Mouse (Mus musculus): ENCODE data around the gene Gm28230. TPM values are rescaled to one million over a fixed set of nuclear protein-coding genes. Genes with fewer than 3 reads are reported as not detected.

Gene Gm28230
- total and polyA plus RNA-seq, 3 experiments: 0.89 to 1.7 (median 1.1) TPM

- dilution Hi-C loops (cut with MboI; ENCODE audit: extremely low pct_ligation_motif_present, extremely low pct_unique_long_range_greater_than_20kb, low sequenced_read_pairs): no loop called here
- no peak overlapping the region for H3K9ac ChIP-seq (ENCODE audit: insufficient read depth, low read depth)
- H3K4me3 ChIP-seq (replicated peaks in 1 of 3; ENCODE audit: low read depth in 2 of 3, low read length in 2 of 3, poor library complexity in 1 of 3): peak overlapping the region in 2 of 3 experiments; percentile 36 to 47
- H3K4me2 ChIP-seq (ENCODE audit: insufficient read depth, low read depth, poor library complexity, severe bottlenecking): peak overlapping the region; percentile 67; the same call in 1 of the 2 replicates
- H3K9me3 ChIP-seq (replicated peaks; ENCODE audit: low read length): peaks cover 4% of the 10 kb centered on the region
- no peaks in the 10 kb centered on the region for H3K79me2 ChIP-seq (replicated peaks; ENCODE audit: control insufficient read depth, extremely low read depth, insufficient read depth, poor library complexity, severe bottlenecking)
- H3K36me3 ChIP-seq (replicated peaks in 1 of 2; ENCODE audit: control insufficient read depth in 1 of 2, insufficient read depth in 1 of 2, low read length in 1 of 2): no peaks in the 10 kb centered on the region
- no peaks in the 10 kb centered on the region for H3K27me3 ChIP-seq (replicated peaks)
- DNase-seq (ENCODE audit: extremely low read depth): peak; percentile 95
- in situ Hi-C loops (cut with MboI; ENCODE audit: low pct_ligation_motif_present, low pct_unique_long_range_greater_than_20kb, low sequenced_read_pairs): loop anchor here (5.0 to 25.0 kb wide), 2 partner anchors 247 to 872 kb away; no protein-coding TSS in a partner anchor
- peaks cover 8 to 21% of the 10 kb centered on the region in 2 experiments for H3K4me1 ChIP-seq (ENCODE audit: control insufficient read depth in 1 of 2, insufficient read depth in 2 of 2)
- H3K27ac ChIP-seq (ENCODE audit: insufficient read depth, low read depth): 0 out of 2 replicates have a peak overlapping the region, but pooled peaks have one; percentile 16
- TF ChIP-seq MAX (IDR thresholded peaks at IDR 0.05; ENCODE audit: low read length): 0 out of 2 replicates have a peak, but pooled peaks have one; percentile 39
- no peak for TF ChIP-seq KAT2A (IDR thresholded peaks at IDR 0.05; ENCODE audit: insufficient replicate concordance, low read length)
- peak; percentile 64; the same call in 1 of the 2 replicates for TF ChIP-seq MYC (IDR thresholded peaks at IDR 0.05; ENCODE audit: low read depth, low read length)
- peak; percentile 92 for TF ChIP-seq SMC3 (IDR thresholded peaks at IDR 0.05; ENCODE audit: low read depth, low read length)
- TF ChIP-seq CTCF (conservative IDR thresholded peaks at IDR 0.05 in 1 of 2, IDR thresholded peaks at IDR 0.05 in 1 of 2; ENCODE audit: low read depth in 2 of 2, low read length in 2 of 2): peak; percentile 49 to 83
- peak; percentile 39; the same call in 1 of the 2 replicates for TF ChIP-seq MEF2A (IDR thresholded peaks at IDR 0.05; ENCODE audit: borderline replicate concordance, low read depth, low read length)
- no peak for TF ChIP-seq ZKSCAN1 (IDR thresholded peaks at IDR 0.05; ENCODE audit: borderline replicate concordance, low read depth, low read length)
- TF ChIP-seq CHD2 (IDR thresholded peaks at IDR 0.05; ENCODE audit: low read length): no peak
- no peak for TF ChIP-seq MAZ (IDR thresholded peaks at IDR 0.05; ENCODE audit: low read depth, low read length)
- TF ChIP-seq ZC3H11A (IDR thresholded peaks at IDR 0.05; ENCODE audit: low read depth, low read length): peak; percentile 65
- TF ChIP-seq RAD21 (IDR thresholded peaks at IDR 0.05; ENCODE audit: low read depth, low read length): peak; percentile 80
- TF ChIP-seq POLR2A (IDR thresholded peaks at IDR 0.05; ENCODE audit: low read depth, low read length): peak; percentile 42; the same call in 1 of the 2 replicates
- peak; percentile 52; the same call in 1 of the 2 replicates for TF ChIP-seq TCF12 (IDR thresholded peaks at IDR 0.05; ENCODE audit: low read depth, low read length)
- TF ChIP-seq BHLHE40 (IDR thresholded peaks at IDR 0.05; ENCODE audit: low read depth, low read length): peak; percentile 46; the same call in 1 of the 2 replicates
- TF ChIP-seq POLR2AphosphoS2 (IDR thresholded peaks at IDR 0.05; ENCODE audit: low read depth, low read length): no peak
- 0 out of 2 replicates have a peak, but pooled peaks have one; percentile 28 for TF ChIP-seq NELFE (IDR thresholded peaks at IDR 0.05; ENCODE audit: low read depth, low read length)
- no peak for TF ChIP-seq ZMIZ1 (IDR thresholded peaks at IDR 0.05; ENCODE audit: low read depth, low read length)
- TF ChIP-seq ETS1 (conservative IDR thresholded peaks at IDR 0.05; ENCODE audit: low read depth, low read length): no peak
- TF ChIP-seq RCOR1 (conservative IDR thresholded peaks at IDR 0.05; ENCODE audit: low read depth, low read length): no peak
- TF ChIP-seq JUN (IDR thresholded peaks at IDR 0.05; ENCODE audit: insufficient read depth, low read depth, low read length): no peak
- TF ChIP-seq ELF1 (IDR thresholded peaks at IDR 0.05; ENCODE audit: low read depth, low read length): 0 out of 2 replicates have a peak, but pooled peaks have one; percentile 26
- no peak for TF ChIP-seq USF1 (IDR thresholded peaks at IDR 0.05; ENCODE audit: low read depth, low read length)
Observed at GRCm38 (mm10) chr2:74715504-74716241, 10.9 kb upstream of the Gm28230 start.
